Mouse (Mus musculus) forebrain, embryonic 15.5 days (tissue): Measurements from ENCODE around the gene Gm7534. TPM values are rescaled to one million over a fixed set of nuclear protein-coding genes. Genes with fewer than 3 reads are reported as not detected.
"Not testable (repeated sequence)": the region's sequence is repeated elsewhere in the genome, so short reads cannot be mapped to it uniquely, and the experiment has no call there.

Source experiments
- ATAC-seq: fragments of 200-750 bp; cut with Nextera tagmentation; replicated peaks from 2 replicates; pipeline ENCODE4 v1.8.0; 2017; ENCODE audit warnings: mild to moderate bottlenecking, moderate TSS enrichment, moderate library complexity
- H3K27ac ChIP-seq: fragments of 300-500 bp; sonication (generic); replicated peaks from 2 replicates; pipeline ENCODE4 v1.5.1; 2015; ENCODE audit warnings: mild to moderate bottlenecking, inconsistent platforms
- H3K27me3 ChIP-seq: fragments of 300-500 bp; sonication (generic); 2 replicates; pipeline ENCODE4 v1.6.1; 2015; ENCODE audit warnings: inconsistent platforms
- H3K36me3 ChIP-seq: fragments of 300-500 bp; sonication (generic); 2 replicates; pipeline ENCODE4 v1.6.1; 2015; ENCODE audit warnings: mild to moderate bottlenecking, inconsistent platforms
- H3K4me1 ChIP-seq: fragments of 300-500 bp; sonication (generic); 2 replicates; pipeline ENCODE4 v1.6.1; 2015; ENCODE audit warnings: inconsistent platforms
- H3K4me2 ChIP-seq: fragments of 300-500 bp; sonication (generic); replicated peaks from 2 replicates; pipeline ENCODE4 v1.6.1; 2015; ENCODE audit warnings: mild to moderate bottlenecking, inconsistent platforms
- H3K4me3 ChIP-seq: fragments of 300-500 bp; sonication (generic); 2 replicates; pipeline ENCODE4 v1.5.1; 2015; ENCODE audit warnings: mild to moderate bottlenecking, inconsistent platforms
- H3K9ac ChIP-seq: fragments of 300-500 bp; sonication (generic); replicated peaks from 2 replicates; pipeline ENCODE4 v1.6.1; 2015; ENCODE audit warnings: mild to moderate bottlenecking, inconsistent platforms
- H3K9me3 ChIP-seq: fragments of 300-500 bp; sonication (generic); 2 replicates; pipeline ENCODE4 v1.6.1; 2016; ENCODE audit warnings: inconsistent platforms
- WGBS: fragments of 180-500 bp; shearing (Covaris S2); methylation state at CpG from one replicate; pipeline ENCODE4 v1.1.7; 2015; ENCODE audit warnings: mixed read lengths; 5-methylcytosine and 5-hydroxymethylcytosine counted together
- polyA plus RNA-seq: library from polyadenylated mRNA; unstranded; fragments of >200 nt; fragmentation: Nextera tagmentation; extraction: Ambion mirVana; gene quantifications from 2 replicates; pipeline ENCODE4 v1.2.1, GENCODE M21; 2015

The Gm7534 gene
- polyA plus RNA-seq, 1 experiment from 2014 or later = not detected

DNA sequence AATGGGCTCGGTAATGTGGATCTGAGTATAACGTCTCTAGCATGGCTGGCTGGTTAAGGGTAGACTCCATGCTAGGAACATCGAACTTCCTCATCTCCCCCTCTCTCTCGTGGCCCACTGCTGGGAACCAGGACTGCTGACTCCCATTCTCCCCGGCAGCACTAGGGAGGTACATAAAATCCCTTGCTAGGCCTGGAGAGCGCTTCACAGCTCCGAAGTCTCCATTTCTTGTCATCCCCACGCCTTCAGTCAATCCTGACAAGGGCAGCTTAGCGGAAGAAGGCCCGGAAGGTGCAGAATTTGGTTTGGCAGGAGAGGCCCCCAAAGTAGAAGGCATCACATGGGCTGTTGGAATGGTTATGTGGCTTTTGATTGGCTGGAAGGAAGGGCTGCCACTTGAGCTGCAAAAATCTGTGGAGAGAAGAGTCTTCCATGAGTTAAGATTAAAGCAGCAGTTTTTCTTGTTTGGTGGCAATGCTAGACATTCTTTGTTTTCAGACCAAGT lies 46.8 kb downstream of the Gm7534 start:
- Histone ChIP-seq H3K27me3 (no peaks in the 10 kb centered on the region), H3K4me1 (no peaks in the 10 kb centered on the region), H3K36me3 (peaks cover 28% of the 10 kb centered on the region), H3K27ac (no peak overlapping the region), H3K9ac (no peak overlapping the region), H3K4me3 (no peak overlapping the region), H3K4me2 (no peak overlapping the region), H3K9me3 (no peaks in the 10 kb centered on the region)
- no peak for ATAC-seq
- 94% methylated on average over 10 of the region's 10 CpGs for WGBS

DNA sequence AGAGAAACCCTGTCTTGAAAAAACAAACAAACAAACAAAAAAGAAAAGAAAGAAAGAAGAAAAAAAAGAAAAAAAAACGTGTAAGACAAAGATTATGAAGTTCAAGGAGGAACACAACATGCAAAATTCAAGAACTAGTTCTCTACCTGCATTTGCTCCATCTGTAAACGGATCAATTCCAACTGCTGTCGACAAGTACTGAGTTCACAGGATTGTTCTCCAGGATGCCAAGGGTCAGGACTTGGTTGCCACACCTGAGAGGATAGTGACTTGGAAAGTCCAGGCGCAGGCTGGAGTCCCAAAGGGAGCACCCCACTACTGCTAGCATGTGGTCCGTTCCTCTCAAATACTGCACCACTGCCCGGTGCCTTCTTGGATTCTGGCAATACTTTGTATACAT lies 47.3 kb downstream of the Gm7534 start:
- H3K36me3 ChIP-seq = peaks cover 31% of the 10 kb centered on the region
- H3K27ac ChIP-seq = no peak overlapping the region
- H3K4me1 ChIP-seq = no peaks in the 10 kb centered on the region
- no peaks in the 10 kb centered on the region for H3K27me3 ChIP-seq
- H3K4me3 ChIP-seq = no peak overlapping the region
- WGBS = 89% methylated on average over 6 of the region's 6 CpGs
- no peak overlapping the region for H3K4me2 ChIP-seq
- no peaks in the 10 kb centered on the region for H3K9me3 ChIP-seq
- no peak for ATAC-seq
- no peak overlapping the region for H3K9ac ChIP-seq

DNA sequence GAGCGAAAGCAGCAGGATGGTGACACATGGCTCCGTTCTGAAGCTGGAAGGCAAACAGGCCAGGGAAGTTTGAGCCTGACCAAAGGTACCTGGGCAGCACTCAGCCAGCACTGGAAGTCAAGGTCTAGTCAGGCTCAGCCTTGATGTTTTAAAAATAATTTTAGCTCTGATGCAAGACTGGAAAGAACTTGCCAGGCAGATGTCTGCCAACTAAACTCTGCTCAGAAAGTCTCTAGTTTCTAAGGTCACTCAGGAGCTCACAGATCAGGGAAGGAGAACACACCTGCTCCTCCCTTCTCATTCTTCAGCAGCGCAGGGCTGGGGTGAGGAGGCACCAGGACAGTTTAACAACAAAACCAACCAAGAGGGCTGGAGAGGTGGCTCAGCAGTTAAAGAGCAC lies 48.5 kb downstream of the Gm7534 start:
- Histone ChIP-seq H3K9me3 (no peaks in the 10 kb centered on the region), H3K4me3 (no peak overlapping the region), H3K4me2 (no peak overlapping the region), H3K4me1 (no peaks in the 10 kb centered on the region), H3K9ac (no peak overlapping the region), H3K27ac (no peak overlapping the region), H3K27me3 (no peaks in the 10 kb centered on the region), H3K36me3 (peaks cover 34% of the 10 kb centered on the region)
- 95% methylated on average over 3 of the region's 3 CpGs for WGBS
- ATAC-seq = no peak

DNA sequence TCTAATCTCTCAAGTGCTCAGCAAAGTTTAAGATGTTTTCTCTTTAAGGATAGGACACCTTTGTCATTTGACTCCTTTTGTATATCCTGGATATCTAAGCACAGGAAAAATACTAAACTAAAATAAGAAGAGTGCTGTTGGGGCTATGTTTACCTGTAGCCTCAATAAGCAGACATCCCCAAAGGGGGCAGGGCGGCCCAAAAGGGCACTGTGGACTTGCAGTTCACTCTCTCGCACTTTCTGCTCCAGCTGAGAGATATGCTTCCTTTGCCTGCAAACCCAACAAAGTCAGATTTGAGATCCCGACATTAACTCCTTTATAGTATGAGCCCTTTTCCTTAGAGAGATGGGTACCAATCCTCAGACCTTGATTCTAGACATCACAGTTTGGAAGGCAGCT lies 49.1 kb downstream of the Gm7534 start:
- H3K4me2 ChIP-seq = no peak overlapping the region
- no peaks in the 10 kb centered on the region for H3K27me3 ChIP-seq
- H3K4me1 ChIP-seq = no peaks in the 10 kb centered on the region
- H3K36me3 ChIP-seq = peaks cover 35% of the 10 kb centered on the region
- no peak overlapping the region for H3K4me3 ChIP-seq
- 92% methylated on average over 3 of the region's 3 CpGs for WGBS
- no peaks in the 10 kb centered on the region for H3K9me3 ChIP-seq
- H3K9ac ChIP-seq = no peak overlapping the region
- no peak for ATAC-seq
- no peak overlapping the region for H3K27ac ChIP-seq

DNA sequence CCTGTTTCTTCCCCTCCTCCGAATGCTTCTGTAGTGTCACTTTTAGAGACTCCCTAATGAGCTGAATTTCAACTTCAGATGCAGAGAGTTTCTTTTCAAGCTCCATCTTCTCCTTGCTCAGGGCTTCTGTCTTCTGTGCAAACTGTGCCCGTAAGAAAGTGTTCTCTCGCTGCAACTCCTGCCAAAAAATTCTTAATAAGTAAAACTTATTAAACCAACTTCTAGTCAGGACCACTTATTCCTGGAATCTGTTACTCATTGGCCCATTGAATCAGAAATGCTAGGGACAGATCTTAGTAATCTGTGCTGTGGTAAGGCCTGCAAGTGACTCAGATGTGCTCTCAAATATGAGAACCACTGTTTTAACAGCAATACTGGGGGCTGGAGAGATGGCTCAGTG lies 50.7 kb downstream of the Gm7534 start:
- Histone ChIP-seq H3K4me3 (no peak overlapping the region), H3K36me3 (peaks cover 46% of the 10 kb centered on the region), H3K27me3 (no peaks in the 10 kb centered on the region), H3K4me2 (no peak overlapping the region), H3K4me1 (no peaks in the 10 kb centered on the region), H3K9ac (no peak overlapping the region), H3K9me3 (no peaks in the 10 kb centered on the region), H3K27ac (no peak overlapping the region)
- WGBS = 90% methylated on average over 3 of the region's 3 CpGs
- ATAC-seq = no peak

DNA sequence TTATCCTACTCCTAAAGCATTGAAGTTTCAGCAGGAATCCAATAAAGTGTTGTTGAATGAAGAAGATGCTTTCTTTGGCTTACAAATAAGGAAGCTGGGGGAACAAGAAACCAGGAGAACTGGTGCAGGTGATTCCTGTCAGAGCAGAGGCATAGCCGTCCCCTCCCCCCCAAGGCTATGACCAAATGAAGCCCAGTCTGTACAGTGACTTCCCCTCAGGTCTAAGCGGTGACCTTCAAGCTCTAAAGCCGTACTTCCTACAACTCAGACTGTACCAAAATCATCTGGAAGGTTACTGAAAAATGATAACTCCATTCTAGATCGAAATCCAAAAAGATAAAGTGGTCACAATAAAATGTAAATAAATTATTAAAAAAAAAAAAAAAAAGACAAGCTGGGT lies 53.4 kb downstream of the Gm7534 start:
- Histone ChIP-seq H3K4me2 (no peak overlapping the region), H3K27me3 (no peaks in the 10 kb centered on the region), H3K4me3 (no peak overlapping the region), H3K9ac (no peak overlapping the region), H3K36me3 (peaks cover 42% of the 10 kb centered on the region), H3K9me3 (no peaks in the 10 kb centered on the region), H3K27ac (no peak overlapping the region), H3K4me1 (no peaks in the 10 kb centered on the region)
- no peak for ATAC-seq
- 97% methylated on average over 4 of the region's 4 CpGs for WGBS

DNA sequence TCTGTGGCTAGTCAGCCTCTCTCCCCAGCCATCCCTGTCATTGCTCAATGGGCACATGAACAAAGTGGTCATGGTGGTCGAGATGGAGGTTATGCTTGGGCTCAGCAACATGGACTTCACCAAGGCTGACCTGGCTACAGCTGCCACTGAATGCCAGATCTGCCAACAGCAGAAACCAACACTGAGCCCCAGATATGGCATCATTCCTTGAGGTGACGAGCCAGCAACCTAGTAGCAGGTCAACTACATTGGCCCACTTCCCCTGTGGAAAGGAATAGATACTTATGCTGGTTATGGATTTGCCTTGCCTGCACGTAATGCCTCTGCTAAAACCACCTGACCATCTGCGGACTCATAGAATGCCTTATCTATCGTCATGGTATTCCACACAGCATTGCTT lies 58.5 kb downstream of the Gm7534 start:
- not testable (repeated sequence) for H3K4me2 ChIP-seq, H3K4me1 ChIP-seq, H3K27me3 ChIP-seq, H3K9me3 ChIP-seq, ATAC-seq, H3K27ac ChIP-seq, H3K9ac ChIP-seq, H3K4me3 ChIP-seq
- WGBS = 92% methylated on average over 5 of the region's 5 CpGs
- peaks cover 14% of the 10 kb centered on the region for H3K36me3 ChIP-seq

Other genes starting within 250 kb of the Gm7534 start
- gene Hmgn2, start 234.4 kb downstream of the Gm7534 start, polyA plus RNA-seq = 2,070 and 2,100 TPM in 2 replicates
- 52.8 and 56.7 TPM in 2 replicates for gene Dhdds, start 202.1 kb downstream of the Gm7534 start, polyA plus RNA-seq
- not detected in 2 replicates for gene Lin28a, start 184.2 kb downstream of the Gm7534 start, polyA plus RNA-seq
- not detected in 2 replicates for gene Zfp683, start 149.2 kb downstream of the Gm7534 start, polyA plus RNA-seq
- 1.0 and 1.8 TPM in 2 replicates for gene Crybg2, start 142.2 kb downstream of the Gm7534 start, polyA plus RNA-seq
- gene Cd52, start 107.9 kb downstream of the Gm7534 start, polyA plus RNA-seq = 1.5 and 1.9 TPM in 2 replicates
- 12.8 and 15.7 TPM in 2 replicates for gene Ubxn11, start 100.4 kb downstream of the Gm7534 start, polyA plus RNA-seq
- 326 and 335 TPM in 2 replicates for gene Sh3bgrl3, start 74.2 kb downstream of the Gm7534 start, polyA plus RNA-seq
- 19.9 and 20.5 TPM in 2 replicates for gene Cep85, start 15.9 kb downstream of the Gm7534 start, polyA plus RNA-seq
- gene Catsper4, start 24.4 kb upstream of the Gm7534 start, polyA plus RNA-seq = not detected in 2 replicates
- 0.08 and 0.11 TPM in 2 replicates for gene Cnksr1, start 35.4 kb upstream of the Gm7534 start, polyA plus RNA-seq
- 0.49 TPM in 1 of 2 replicates, not detected in the other for gene E130218I03Rik, start 40.7 kb upstream of the Gm7534 start, polyA plus RNA-seq
- gene Zfp593, start 42.6 kb upstream of the Gm7534 start, polyA plus RNA-seq = 17.0 and 17.8 TPM in 2 replicates
- not detected in 2 replicates for gene Gm30191, start 43.9 kb upstream of the Gm7534 start, polyA plus RNA-seq
- gene Grrp1, start 51.1 kb upstream of the Gm7534 start, polyA plus RNA-seq = 9.9 and 12.1 TPM in 2 replicates
- 41.0 and 42.1 TPM in 2 replicates for gene Pdik1l, start 84.9 kb upstream of the Gm7534 start, polyA plus RNA-seq
- gene Trim63, start 112.1 kb upstream of the Gm7534 start, polyA plus RNA-seq = 0.13 and 0.24 TPM in 2 replicates
- gene Slc30a2, start 140.2 kb upstream of the Gm7534 start, polyA plus RNA-seq = 0.05 and 0.11 TPM in 2 replicates
- gene Extl1, start 180.8 kb upstream of the Gm7534 start, polyA plus RNA-seq = 0.22 and 0.34 TPM in 2 replicates
- gene Pafah2, start 193.3 kb upstream of the Gm7534 start, polyA plus RNA-seq = 7.7 TPM in 2 replicates